Mouse (Mus musculus) forebrain, embryonic 16.5 days (tissue): ENCODE measurements around the gene Ctnna2. TPM values are rescaled to one million over a fixed set of nuclear protein-coding genes. Genes with fewer than 3 reads are reported as not detected.

ENCODE experiments used
- ATAC-seq: fragments of 200-750 bp; cut with Nextera tagmentation; 2 replicates; pipeline ENCODE4 v1.8.0; 2017; ENCODE audit warnings: mild to moderate bottlenecking, moderate library complexity
- H3K27ac ChIP-seq: fragments of 300-500 bp; sonication (generic); 2 replicates; pipeline ENCODE4 v1.5.1; 2014; ENCODE audit warnings: low read length, control low read depth
- H3K27me3 ChIP-seq: fragments of 300-500 bp; sonication (generic); replicated peaks from 2 replicates; pipeline ENCODE4 v1.6.1; 2014; ENCODE audit warnings: low read length; ENCODE audit not compliant: control insufficient read depth, insufficient read depth
- H3K36me3 ChIP-seq: fragments of 300-500 bp; sonication (generic); 2 replicates; pipeline ENCODE4 v1.6.1; 2014; ENCODE audit not compliant: control insufficient read depth, insufficient read depth
- H3K4me1 ChIP-seq: fragments of 300-500 bp; sonication (generic); replicated peaks from 2 replicates; pipeline ENCODE4 v1.6.1; 2014; ENCODE audit warnings: low read length; ENCODE audit not compliant: control insufficient read depth, insufficient read depth
- H3K4me2 ChIP-seq: fragments of 300-500 bp; sonication (generic); 2 replicates; pipeline ENCODE4 v1.6.1; 2014; ENCODE audit warnings: mild to moderate bottlenecking, low read length, control low read depth
- H3K4me3 ChIP-seq: fragments of 300-500 bp; sonication (generic); replicated peaks from 2 replicates; pipeline ENCODE4 v1.5.1; 2014; ENCODE audit warnings: mild to moderate bottlenecking, low read length, control low read depth
- H3K9ac ChIP-seq: fragments of 300-500 bp; sonication (generic); replicated peaks from 2 replicates; pipeline ENCODE4 v1.6.1; 2014; ENCODE audit warnings: low read depth, low read length, control low read depth
- H3K9me3 ChIP-seq: fragments of 300-500 bp; sonication (generic); 2 replicates; pipeline ENCODE4 v1.6.1; 2016; ENCODE audit warnings: low read length; ENCODE audit not compliant: control insufficient read depth
- WGBS: fragments of 180-500 bp; shearing (Covaris S2); extraction: QIAGEN DNeasy Blood & Tissue Kit; methylation state at CpG from one replicate; pipeline ENCODE4 v1.1.7; 2014; 5-methylcytosine and 5-hydroxymethylcytosine counted together
- polyA plus RNA-seq: library from polyadenylated mRNA; unstranded; fragments of >200 nt; fragmentation: Nextera tagmentation; extraction: Ambion mirVana; gene quantifications from 2 replicates; pipeline ENCODE4 v1.2.1, GENCODE M21; 2015

Gene Ctnna2
- polyA plus RNA-seq, 1 experiment from 2014 or later: 149 TPM

- H3K4me3 ChIP-seq: no peak overlapping the region
- 72% methylated on average over 11 of the region's 11 CpGs for WGBS
- no peaks in the 10 kb centered on the region for H3K27me3 ChIP-seq
- H3K9me3 ChIP-seq: no peaks in the 10 kb centered on the region
- no peak overlapping the region for H3K9ac ChIP-seq
- no peaks in the 10 kb centered on the region for H3K36me3 ChIP-seq
- H3K4me2 ChIP-seq: no peak overlapping the region
- no peak for ATAC-seq
- no peaks in the 10 kb centered on the region for H3K4me1 ChIP-seq
- H3K27ac ChIP-seq: no peak overlapping the region
Measured at GRCm38 (mm10) chr6:77443906-77444305, 535.6 kb downstream of the Ctnna2 start.

GRCm38 (mm10) chr6:77441051-77441450 lies 538.4 kb downstream of the Ctnna2 start:
- 70% methylated on average over 5 of the region's 5 CpGs for WGBS
- Histone ChIP-seq H3K27me3 (no peaks in the 10 kb centered on the region), H3K4me3 (no peak overlapping the region), H3K36me3 (no peaks in the 10 kb centered on the region), H3K27ac (no peak overlapping the region), H3K4me2 (no peak overlapping the region), H3K9me3 (no peaks in the 10 kb centered on the region), H3K4me1 (no peaks in the 10 kb centered on the region), H3K9ac (no peak overlapping the region)
- no peak for ATAC-seq

GRCm38 (mm10) chr6:77430381-77430780 lies 549.1 kb downstream of the Ctnna2 start:
- Histone ChIP-seq H3K4me2 (no peak overlapping the region), H3K4me1 (no peaks in the 10 kb centered on the region), H3K27me3 (no peaks in the 10 kb centered on the region), H3K9me3 (no peaks in the 10 kb centered on the region), H3K27ac (no peak overlapping the region), H3K36me3 (no peaks in the 10 kb centered on the region), H3K4me3 (no peak overlapping the region), H3K9ac (no peak overlapping the region)
- WGBS: 80% methylated on average over 4 of the region's 4 CpGs
- no peak for ATAC-seq

- ATAC-seq: peak; percentile 79
- no peaks in the 10 kb centered on the region for H3K27me3 ChIP-seq
Measured at GRCm38 (mm10) chr6:77425746-77426145, 553.8 kb downstream of the Ctnna2 start.

GRCm38 (mm10) chr6:77424826-77425225 lies 554.7 kb downstream of the Ctnna2 start:
- Histone ChIP-seq H3K4me3 (no peak overlapping the region), H3K36me3 (no peaks in the 10 kb centered on the region), H3K9ac (no peak overlapping the region), H3K4me2 (no peak overlapping the region), H3K27ac (no peak overlapping the region), H3K9me3 (no peaks in the 10 kb centered on the region), H3K4me1 (no peaks in the 10 kb centered on the region), H3K27me3 (no peaks in the 10 kb centered on the region)
- 75% methylated on average over 4 of the region's 4 CpGs for WGBS
- ATAC-seq: no peak

More at GRCm38 (mm10) chr6:77425746-77426145, 553.8 kb downstream of the Ctnna2 start:
- Histone ChIP-seq H3K4me3 (no peak overlapping the region), H3K9ac (no peak overlapping the region), H3K4me2 (no peak overlapping the region), H3K9me3 (no peaks in the 10 kb centered on the region), H3K27ac (no peak overlapping the region), H3K4me1 (no peaks in the 10 kb centered on the region), H3K36me3 (no peaks in the 10 kb centered on the region)

GRCm38 (mm10) chr6:77421564-77422139 lies 557.8 kb downstream of the Ctnna2 start:
- Histone ChIP-seq H3K27ac (no peak overlapping the region), H3K27me3 (no peaks in the 10 kb centered on the region), H3K4me2 (no peak overlapping the region), H3K36me3 (no peaks in the 10 kb centered on the region), H3K4me1 (no peaks in the 10 kb centered on the region), H3K9ac (no peak overlapping the region), H3K9me3 (no peaks in the 10 kb centered on the region), H3K4me3 (no peak overlapping the region)
- ATAC-seq: no peak
- 53% methylated on average over 3 of the region's 3 CpGs for WGBS

- 27% methylated on average over 1 of the region's 1 CpGs for WGBS
- Histone ChIP-seq H3K9me3 (no peaks in the 10 kb centered on the region), H3K9ac (no peak overlapping the region), H3K4me3 (no peak overlapping the region), H3K4me2 (no peak overlapping the region), H3K4me1 (peaks cover 4% of the 10 kb centered on the region; the same call in 1 of the 2 replicates), H3K27me3 (no peaks in the 10 kb centered on the region), H3K27ac (no peak overlapping the region), H3K36me3 (no peaks in the 10 kb centered on the region)
- ATAC-seq: peak; percentile 43
Measured at GRCm38 (mm10) chr6:77416999-77417398, 562.5 kb downstream of the Ctnna2 start.

GRCm38 (mm10) chr6:77413530-77413929 lies 566.0 kb downstream of the Ctnna2 start:
- WGBS: 6% methylated on average over 1 of the region's 1 CpGs
- peak; percentile 74 for ATAC-seq
- no peak overlapping the region for H3K4me3 ChIP-seq

GRCm38 (mm10) chr6:77408481-77408880 lies 571.0 kb downstream of the Ctnna2 start:
- ATAC-seq: no peak
- 64% methylated on average over 5 of the region's 5 CpGs for WGBS

More at GRCm38 (mm10) chr6:77413530-77413929, 566.0 kb downstream of the Ctnna2 start:
- no peak overlapping the region for H3K4me2 ChIP-seq
- H3K27ac ChIP-seq: no peak overlapping the region
- H3K36me3 ChIP-seq: no peaks in the 10 kb centered on the region
- peaks cover 4% of the 10 kb centered on the region; the same call in 1 of the 2 replicates for H3K4me1 ChIP-seq
- no peak overlapping the region for H3K9ac ChIP-seq
- no peaks in the 10 kb centered on the region for H3K27me3 ChIP-seq
- no peaks in the 10 kb centered on the region for H3K9me3 ChIP-seq

GRCm38 (mm10) chr6:77400751-77401150 lies 578.7 kb downstream of the Ctnna2 start:
- Histone ChIP-seq H3K4me3 (no peak overlapping the region), H3K27me3 (no peaks in the 10 kb centered on the region), H3K36me3 (no peaks in the 10 kb centered on the region), H3K9me3 (no peaks in the 10 kb centered on the region), H3K4me1 (no peaks in the 10 kb centered on the region), H3K4me2 (no peak overlapping the region), H3K27ac (no peak overlapping the region), H3K9ac (no peak overlapping the region)
- 84% methylated on average over 6 of the region's 6 CpGs for WGBS
- ATAC-seq: no peak

More at GRCm38 (mm10) chr6:77408481-77408880, 571.0 kb downstream of the Ctnna2 start:
- no peak overlapping the region for H3K4me2 ChIP-seq
- H3K27me3 ChIP-seq: no peaks in the 10 kb centered on the region
- H3K36me3 ChIP-seq: no peaks in the 10 kb centered on the region
- no peaks in the 10 kb centered on the region for H3K4me1 ChIP-seq
- H3K27ac ChIP-seq: no peak overlapping the region
- no peaks in the 10 kb centered on the region for H3K9me3 ChIP-seq
- no peak overlapping the region for H3K4me3 ChIP-seq
- no peak overlapping the region for H3K9ac ChIP-seq
